Mouse (Mus musculus) intestine, postnatal 0 days (tissue): ENCODE results near the gene Runx1. TPM values are rescaled to one million over a fixed set of nuclear protein-coding genes. Genes with fewer than 3 reads are reported as not detected.

Experiments
- ATAC-seq: fragments of 200-750 bp; cut with Nextera tagmentation; 2 replicates; pipeline ENCODE4 v1.8.0; 2017; ENCODE audit warnings: mild to moderate bottlenecking, moderate TSS enrichment, moderate library complexity
- H3K27ac ChIP-seq: fragments of 300-500 bp; sonication (generic); 2 replicates; pipeline ENCODE4 v1.5.1; 2014; ENCODE audit warnings: mild to moderate bottlenecking, low read depth, low read length, moderate library complexity
- H3K27me3 ChIP-seq: fragments of 300-500 bp; sonication (generic); replicated peaks from 2 replicates; pipeline ENCODE4 v1.6.1; 2014; ENCODE audit warnings: low read length, mixed read lengths; ENCODE audit not compliant: control insufficient read depth, insufficient read depth
- H3K36me3 ChIP-seq: fragments of 300-500 bp; sonication (generic); 2 replicates; pipeline ENCODE4 v1.6.1; 2014; ENCODE audit warnings: mild to moderate bottlenecking, moderate library complexity; ENCODE audit not compliant: control insufficient read depth, insufficient read depth
- H3K4me1 ChIP-seq: fragments of 300-500 bp; sonication (generic); replicated peaks from 2 replicates; pipeline ENCODE4 v1.6.1; 2014; ENCODE audit warnings: antibody characterized with exemption, low read length, mixed read lengths; ENCODE audit not compliant: control insufficient read depth, insufficient read depth
- H3K4me2 ChIP-seq: fragments of 300-500 bp; sonication (generic); replicated peaks from 2 replicates; pipeline ENCODE4 v1.6.1; 2014; ENCODE audit warnings: low read depth, mild to moderate bottlenecking, moderate library complexity
- H3K4me3 ChIP-seq: fragments of 300-500 bp; sonication (generic); 2 replicates; pipeline ENCODE4 v1.5.1; 2014; ENCODE audit warnings: low read depth, low read length
- H3K9ac ChIP-seq: fragments of 300-500 bp; sonication (generic); 2 replicates; pipeline ENCODE4 v1.6.1; 2014; ENCODE audit warnings: mild to moderate bottlenecking, low read depth, low read length
- H3K9me3 ChIP-seq: fragments of 300-500 bp; sonication (generic); 2 replicates; pipeline ENCODE4 v1.6.1; 2016; ENCODE audit warnings: mixed run types; ENCODE audit not compliant: control insufficient read depth
- CTCF ChIP-seq: sonication (generic); IDR thresholded peaks from 2 replicates; pipeline ENCODE4 v1.5.1; 2016; ENCODE audit warnings: low read depth, mild to moderate bottlenecking, control low read depth, antibody characterized with exemption, moderate library complexity
- WGBS: fragments of 180-500 bp; shearing (Covaris S2); extraction: QIAGEN DNeasy Blood & Tissue Kit; methylation state at CpG from one replicate; pipeline ENCODE4 v1.1.7; 2014; 5-methylcytosine and 5-hydroxymethylcytosine counted together
- polyA plus RNA-seq: library from polyadenylated mRNA; unstranded; fragments of >200 nt; fragmentation: Nextera tagmentation; extraction: Ambion mirVana; gene quantifications from 2 replicates; pipeline ENCODE4 v1.2.1, GENCODE M21; 2015

The Runx1 gene
- polyA plus RNA-seq, 1 experiment from 2014 or later, result 1.7 TPM

- H3K27ac ChIP-seq, result no peak overlapping the region
- no peak overlapping the region for H3K4me2 ChIP-seq
- no peaks in the 10 kb centered on the region for H3K36me3 ChIP-seq
- TF ChIP-seq CTCF, result no peak
- H3K9me3 ChIP-seq, result no peaks in the 10 kb centered on the region
- no peaks in the 10 kb centered on the region for H3K4me1 ChIP-seq
- 45% methylated on average over 8 of the region's 8 CpGs for WGBS
- H3K27me3 ChIP-seq, result no peaks in the 10 kb centered on the region
- no peak overlapping the region for H3K9ac ChIP-seq
- ATAC-seq, result no peak
- H3K4me3 ChIP-seq, result no peak overlapping the region
These were observed 2.4 kb upstream of the Runx1 start for GRCm38 (mm10) chr16:92828308-92828862.

GRCm38 (mm10) chr16:92827663-92828307 lies 1.8 kb upstream of the Runx1 start:
- no peak overlapping the region for H3K4me2 ChIP-seq
- no peak overlapping the region for H3K4me3 ChIP-seq
- no peak overlapping the region for H3K9ac ChIP-seq
- no peaks in the 10 kb centered on the region for H3K27me3 ChIP-seq
- H3K36me3 ChIP-seq, result no peaks in the 10 kb centered on the region
- H3K4me1 ChIP-seq, result no peaks in the 10 kb centered on the region
- H3K27ac ChIP-seq, result no peak overlapping the region
- TF ChIP-seq CTCF, result peak; percentile 69
- H3K9me3 ChIP-seq, result no peaks in the 10 kb centered on the region
- no peak for ATAC-seq
- WGBS, result 58% methylated on average over 7 of the region's 7 CpGs

GRCm38 (mm10) chr16:92826683-92827082 lies 734 bp upstream of the Runx1 start:
- Histone ChIP-seq H3K4me1 (no peaks in the 10 kb centered on the region), H3K4me2 (no peak overlapping the region), H3K36me3 (no peaks in the 10 kb centered on the region), H3K4me3 (no peak overlapping the region), H3K9ac (no peak overlapping the region), H3K27ac (no peak overlapping the region), H3K27me3 (no peaks in the 10 kb centered on the region), H3K9me3 (no peaks in the 10 kb centered on the region)
- ATAC-seq, result no peak
- no peak for TF ChIP-seq CTCF
- WGBS, result 87% methylated on average over 6 of the region's 6 CpGs

- 72% methylated on average over 18 of the region's 18 CpGs for WGBS
- TF ChIP-seq CTCF, result no peak
- no peak for ATAC-seq
- H3K27me3 ChIP-seq, result no peaks in the 10 kb centered on the region
- H3K9me3 ChIP-seq, result no peaks in the 10 kb centered on the region
- H3K27ac ChIP-seq, result no peak overlapping the region
- H3K36me3 ChIP-seq, result no peaks in the 10 kb centered on the region
- H3K4me1 ChIP-seq, result no peaks in the 10 kb centered on the region
- H3K4me3 ChIP-seq, result no peak overlapping the region
- H3K9ac ChIP-seq, result no peak overlapping the region
- H3K4me2 ChIP-seq, result no peak overlapping the region
These were observed 625 bp downstream of the Runx1 start for GRCm38 (mm10) chr16:92825204-92825843.

GRCm38 (mm10) chr16:92824723-92825203 lies 1.2 kb downstream of the Runx1 start:
- Histone ChIP-seq H3K27me3 (no peaks in the 10 kb centered on the region), H3K4me3 (no peak overlapping the region), H3K4me2 (no peak overlapping the region), H3K9ac (no peak overlapping the region), H3K27ac (no peak overlapping the region), H3K9me3 (no peaks in the 10 kb centered on the region), H3K4me1 (no peaks in the 10 kb centered on the region), H3K36me3 (no peaks in the 10 kb centered on the region)
- 86% methylated on average over 9 of the region's 9 CpGs for WGBS
- no peak for ATAC-seq
- no peak for TF ChIP-seq CTCF

- H3K4me2 ChIP-seq, result no peak overlapping the region
- H3K9ac ChIP-seq, result no peak overlapping the region
- no peak for TF ChIP-seq CTCF
- no peaks in the 10 kb centered on the region for H3K4me1 ChIP-seq
- no peak overlapping the region for H3K27ac ChIP-seq
- no peaks in the 10 kb centered on the region for H3K36me3 ChIP-seq
- no peak for ATAC-seq
- WGBS, result 73% methylated on average over 6 of the region's 6 CpGs
- no peaks in the 10 kb centered on the region for H3K27me3 ChIP-seq
- no peak overlapping the region for H3K4me3 ChIP-seq
- H3K9me3 ChIP-seq, result no peaks in the 10 kb centered on the region
These were observed 1.8 kb downstream of the Runx1 start for GRCm38 (mm10) chr16:92824003-92824722.
